Mouse (Mus musculus): ENCODE measurements around the gene Uhrf1bp1.

Uhrf1bp1 gene

DNA sequence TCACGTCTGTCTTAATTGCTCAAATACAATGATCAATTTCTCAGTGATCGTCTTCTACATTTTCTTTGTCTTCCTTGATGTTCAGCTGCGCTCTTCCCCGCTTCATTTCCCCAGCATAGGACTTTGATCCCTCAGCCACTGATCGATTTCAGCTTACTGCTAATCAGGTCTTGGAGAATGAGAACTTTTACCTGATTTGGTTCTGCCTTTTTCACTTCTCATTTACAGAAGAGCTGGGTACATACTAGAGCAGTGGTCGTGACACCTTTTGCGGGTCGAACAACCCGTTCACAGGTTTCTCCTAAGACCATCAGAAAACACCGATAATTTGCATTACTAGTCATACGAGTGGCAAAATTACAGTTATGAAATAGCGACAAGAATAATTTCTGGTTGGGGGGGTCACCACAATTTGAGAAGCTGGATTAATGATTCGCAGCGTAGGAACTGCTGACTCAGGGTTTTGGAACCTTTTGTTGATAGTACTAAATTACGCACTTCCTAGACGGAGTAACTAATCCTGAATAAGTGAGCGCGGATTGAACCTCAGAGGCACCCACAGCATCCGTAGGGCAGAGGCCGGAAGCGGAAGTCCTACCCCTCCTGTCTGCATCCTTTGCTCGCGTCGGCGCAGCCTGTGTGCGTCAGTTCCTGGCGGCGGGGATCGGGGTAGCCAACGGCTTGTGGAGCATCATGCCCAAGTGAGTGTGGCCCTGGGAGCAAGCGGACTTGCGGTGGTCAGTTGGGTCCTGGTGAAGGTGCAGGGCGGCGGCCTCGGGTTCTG, 16.6 kb upstream of the Uhrf1bp1 start:
- DNase-seq = peak; percentile 90 to 94

DNA sequence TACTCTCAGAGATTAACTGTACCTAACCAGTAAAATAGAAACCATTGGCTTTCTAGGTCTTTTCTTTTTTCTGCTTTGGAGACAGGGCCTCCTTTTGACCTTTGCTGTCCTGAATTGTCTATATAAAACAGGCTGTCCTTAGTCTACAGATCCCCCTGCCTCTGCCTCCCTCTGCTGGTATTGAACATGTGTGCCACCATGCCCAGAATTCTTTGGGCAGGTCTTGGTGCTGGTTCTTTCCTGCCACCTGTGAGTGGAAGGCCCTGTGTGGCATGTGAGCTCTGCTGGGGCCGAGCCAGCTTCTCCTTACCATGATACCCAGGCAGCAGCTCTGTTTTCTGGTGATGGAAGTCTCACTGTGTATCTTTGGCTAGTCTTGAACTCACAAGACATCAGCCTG, 7.9 kb upstream of the Uhrf1bp1 start:
- no peak for DNase-seq

DNA sequence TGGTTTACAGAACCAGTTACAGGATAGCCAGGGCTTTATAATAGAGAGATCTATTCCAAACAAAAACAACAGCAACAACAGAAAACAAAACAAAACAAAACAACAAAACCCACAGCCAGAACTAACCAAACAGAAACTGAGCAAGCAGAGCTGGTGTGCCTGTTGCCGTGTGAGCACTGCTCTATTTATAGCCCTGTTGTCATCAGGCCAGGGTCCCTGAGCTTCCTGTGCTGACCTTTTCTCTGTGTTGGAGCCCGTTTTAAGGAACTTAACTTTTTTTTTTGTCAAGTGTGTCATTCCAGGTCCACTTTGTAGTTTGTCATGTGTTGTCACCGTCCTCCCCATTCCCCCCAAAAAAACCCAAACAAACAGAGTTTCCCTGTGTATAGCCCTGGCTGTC, 5.2 kb upstream of the Uhrf1bp1 start:
- DNase-seq = no peak

DNA sequence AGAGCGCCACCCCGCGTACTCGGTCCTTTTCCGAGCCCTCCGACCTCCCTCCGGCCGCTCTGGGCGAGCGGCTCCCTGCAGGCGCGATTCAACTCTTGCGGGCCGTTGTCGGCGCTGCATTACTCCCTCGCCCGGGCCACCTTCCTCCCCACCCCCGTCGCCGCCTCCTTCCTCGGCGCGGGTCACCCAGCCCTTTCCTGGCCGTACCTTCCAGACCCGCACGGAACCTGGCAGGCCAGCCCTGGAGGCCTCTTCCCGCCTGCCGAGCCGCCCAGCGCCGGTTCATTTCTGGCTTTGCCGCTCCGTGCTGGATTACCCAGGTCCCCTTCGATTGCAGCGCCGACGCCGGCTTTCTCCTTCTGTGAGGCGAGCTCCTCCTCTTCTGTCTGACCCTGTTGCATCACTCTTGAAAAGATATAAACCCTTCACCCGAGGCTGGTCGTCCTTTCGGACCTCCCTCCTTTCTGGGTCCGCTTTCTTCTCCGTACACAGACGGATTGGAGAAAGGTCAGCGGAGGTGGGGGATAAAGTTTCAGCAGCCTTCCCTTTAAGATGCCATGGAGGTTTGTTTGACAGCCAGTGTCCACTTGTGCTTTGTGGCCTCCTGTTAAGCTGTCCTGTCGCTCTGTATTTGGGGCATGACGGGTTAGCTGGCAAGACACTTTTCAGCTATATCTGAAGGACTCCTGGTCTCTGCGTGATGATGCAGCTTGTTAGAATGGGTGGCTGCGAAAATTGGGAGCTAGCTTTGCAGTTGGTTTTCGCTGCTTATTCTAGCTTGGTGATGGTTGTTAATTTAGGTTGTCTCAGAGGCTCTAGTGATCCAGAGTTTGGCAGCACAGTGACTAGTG, 782 bp downstream of the Uhrf1bp1 start:
- DNase-seq = peak; percentile 9 to 19

DNA sequence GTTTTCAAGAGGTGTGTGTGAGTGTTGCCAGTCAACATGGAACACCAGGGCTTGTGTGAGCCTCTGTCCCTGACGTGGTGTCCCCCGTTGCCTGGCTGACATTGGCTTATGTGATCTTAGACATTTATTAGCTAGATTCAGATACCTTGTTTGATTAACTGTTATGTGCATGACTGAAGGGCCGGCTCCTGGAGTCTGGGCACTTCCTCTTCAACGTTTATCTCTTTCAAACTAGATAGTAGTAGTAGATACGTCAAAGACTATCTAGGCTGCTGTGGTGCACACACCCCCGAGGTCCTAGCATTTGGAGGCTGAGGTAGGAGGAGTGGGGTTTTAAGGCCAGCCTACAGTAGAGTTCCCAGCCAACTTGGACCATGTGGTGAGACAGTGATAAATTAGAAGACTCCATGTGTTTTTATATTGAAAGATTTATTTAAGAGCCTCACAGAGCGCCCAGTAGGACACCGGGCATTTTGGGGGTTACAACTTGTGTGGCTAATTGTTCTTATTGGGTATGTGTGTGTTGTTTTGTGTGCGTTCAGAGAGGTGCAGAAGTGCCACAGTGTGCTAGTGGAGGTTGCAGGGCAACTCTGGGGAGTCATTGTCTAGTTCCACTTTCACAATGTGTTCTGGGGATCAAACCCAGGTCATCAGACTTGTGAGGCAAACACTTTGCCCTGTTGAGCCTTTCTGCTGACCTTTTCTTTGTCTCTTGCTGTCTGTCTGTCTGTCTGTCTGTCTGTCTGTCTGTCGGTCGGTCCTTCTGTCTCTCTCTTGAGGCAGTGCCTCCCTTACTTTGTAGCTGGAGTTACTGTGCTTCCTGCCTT, 1.6 kb downstream of the Uhrf1bp1 start:
- DNase-seq = no peak

DNA sequence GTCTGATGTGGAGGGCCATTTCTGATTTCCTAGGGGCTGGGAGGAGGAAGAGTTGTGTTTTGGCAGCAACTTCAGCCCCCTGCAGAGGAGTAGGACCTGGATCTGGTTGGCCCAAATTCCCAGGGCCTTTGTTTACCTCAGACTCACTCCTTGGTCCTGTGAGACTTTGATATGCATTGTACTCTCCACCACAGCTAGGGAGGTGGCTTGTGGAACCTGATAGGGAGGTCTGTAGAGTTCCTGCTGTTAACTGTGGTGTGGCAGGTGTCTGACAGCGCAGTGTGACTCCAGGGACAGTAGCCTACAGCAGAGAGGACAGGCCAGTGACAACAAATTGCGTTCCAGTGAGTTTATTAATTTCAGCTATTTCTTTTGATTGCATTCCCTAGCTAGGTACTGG, 2.9 kb downstream of the Uhrf1bp1 start:
- no peak for DNase-seq

DNA sequence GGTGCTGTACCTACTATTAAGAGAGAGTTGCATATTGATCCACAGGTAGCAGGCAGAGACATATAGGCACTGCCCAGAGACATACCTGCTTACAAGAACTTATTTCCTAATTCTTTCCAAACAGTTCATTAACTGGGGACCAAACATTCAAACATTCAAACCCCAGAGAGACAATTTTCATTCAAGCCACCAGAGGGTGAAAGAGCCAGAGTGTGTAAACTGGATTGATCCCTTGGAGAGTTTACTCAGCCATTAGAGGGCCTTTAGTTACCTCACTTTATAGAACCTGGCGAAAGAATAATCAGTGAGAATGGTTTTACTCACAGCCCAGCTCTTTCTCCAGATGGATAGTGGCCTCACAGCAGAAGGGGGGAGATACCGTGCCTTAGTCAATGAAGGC, 9.2 kb downstream of the Uhrf1bp1 start:
- DNase-seq = no peak

DNA sequence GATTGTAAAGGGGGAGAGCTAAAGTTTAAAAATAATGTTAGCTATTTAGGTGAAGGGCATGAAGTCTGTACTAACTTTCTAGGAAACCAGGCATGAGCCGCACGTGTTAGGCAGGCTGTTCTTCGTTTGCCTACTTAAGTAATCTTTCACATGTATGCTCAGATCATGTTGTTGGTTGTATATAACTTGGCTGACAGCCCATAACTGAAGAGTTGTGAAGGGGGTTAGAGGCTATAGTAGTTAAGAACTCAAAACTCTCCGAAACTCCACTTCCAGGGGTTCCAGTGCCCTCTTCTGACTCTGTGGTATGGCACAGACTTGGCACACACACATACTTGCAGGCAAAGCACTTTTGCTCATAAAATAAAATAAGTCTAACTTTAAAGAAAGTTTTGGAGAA, 10.5 kb downstream of the Uhrf1bp1 start:
- DNase-seq = no peak

DNA sequence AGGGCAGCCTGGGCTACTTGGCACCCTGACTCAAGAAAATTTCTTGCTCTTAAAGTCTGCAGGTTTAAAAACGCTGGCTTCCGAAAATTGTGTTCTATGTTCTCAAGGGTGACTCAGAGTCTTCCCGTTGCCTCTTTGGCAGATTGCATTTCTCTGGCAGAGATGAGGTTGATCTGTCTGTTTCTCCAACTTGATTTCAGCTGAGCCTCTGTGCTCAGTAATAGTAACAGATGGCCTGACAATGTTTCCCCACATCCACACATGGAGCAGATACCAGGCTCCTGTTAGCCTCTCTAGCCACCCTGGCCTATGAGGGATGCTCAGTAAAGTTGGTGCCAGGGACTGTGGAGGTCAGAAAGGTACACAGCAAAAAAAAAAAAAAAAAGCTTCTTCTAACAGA, 15.6 kb downstream of the Uhrf1bp1 start:
- no peak for DNase-seq

DNA sequence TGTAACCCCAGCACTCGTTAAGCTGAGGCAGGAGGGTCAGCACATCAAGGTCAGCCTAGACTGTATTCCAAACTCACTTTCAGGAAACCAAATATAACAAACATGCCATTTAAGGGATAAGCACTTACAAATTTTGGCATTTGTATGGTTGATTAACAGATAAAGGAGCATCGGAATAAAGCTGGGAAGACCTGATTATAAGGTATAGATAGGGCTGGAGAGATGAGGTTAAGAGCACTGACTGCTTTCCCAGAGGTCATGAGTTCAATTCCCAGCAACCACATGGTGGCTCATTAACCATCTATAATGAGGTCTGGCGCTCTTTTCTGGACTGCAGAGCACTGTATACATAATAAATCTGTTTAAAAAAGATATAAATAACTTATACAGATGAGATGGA, 17.3 kb downstream of the Uhrf1bp1 start:
- DNase-seq = no peak

DNA sequence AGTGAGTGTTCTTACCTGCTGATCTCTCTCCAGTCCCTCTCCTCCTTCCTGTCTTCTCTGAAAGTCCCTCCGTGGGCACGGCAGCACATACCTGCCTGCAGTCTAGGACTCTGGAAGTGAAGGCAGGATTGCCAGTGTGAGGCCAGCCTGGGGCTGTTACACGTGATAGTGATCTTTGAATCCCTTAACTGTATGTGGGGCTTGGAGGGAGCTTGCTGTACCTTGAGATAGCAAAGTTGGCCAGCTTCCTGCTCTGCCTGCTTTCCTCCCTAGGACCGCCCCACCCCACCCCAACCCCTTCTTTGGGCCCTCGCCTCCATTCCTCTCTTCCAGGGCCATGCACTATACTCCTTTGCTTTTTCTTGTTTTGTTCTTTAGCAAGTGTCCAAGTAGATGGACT, 18.3 kb downstream of the Uhrf1bp1 start:
- no peak for DNase-seq

DNA sequence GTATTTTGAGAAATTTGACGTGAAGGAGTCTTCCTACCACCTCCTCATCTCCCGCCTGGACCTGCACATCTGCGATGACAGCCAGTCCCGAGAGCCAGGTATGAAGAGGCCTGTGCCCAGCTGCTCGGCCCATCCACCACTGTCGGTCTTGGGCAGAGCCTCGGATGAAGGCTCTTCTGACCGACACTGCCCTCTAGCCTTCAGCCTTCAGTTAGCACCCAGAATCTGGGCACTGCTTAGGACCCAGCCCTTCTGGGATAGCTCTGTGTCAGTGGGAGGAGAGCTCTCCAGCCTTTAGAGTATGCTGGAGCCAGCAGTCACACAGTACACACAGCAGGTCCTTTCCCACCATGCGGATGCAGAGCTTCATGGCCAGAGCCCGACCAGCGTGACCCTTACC, 25.3 kb downstream of the Uhrf1bp1 start:
- DNase-seq = no peak

DNA sequence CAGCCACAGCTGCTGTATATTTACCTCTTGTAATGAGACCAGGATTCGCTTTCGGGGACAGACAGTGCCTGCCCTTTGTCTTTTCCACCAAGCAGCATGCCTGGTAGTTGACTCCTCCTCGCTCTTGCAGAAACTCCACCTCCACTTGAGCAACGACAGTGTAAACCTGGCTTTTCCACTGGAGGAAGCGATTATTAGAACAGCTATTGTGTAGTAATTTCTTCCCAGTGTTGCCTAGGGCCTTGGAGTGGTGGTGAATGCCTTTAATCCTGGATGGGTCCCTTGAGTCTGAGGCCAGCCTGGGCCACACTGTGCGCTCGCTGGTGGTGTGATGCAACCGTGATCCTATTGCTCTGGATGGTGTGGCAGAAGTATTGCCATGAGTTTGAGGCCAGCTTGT, 26.9 kb downstream of the Uhrf1bp1 start:
- DNase-seq = no peak

DNA sequence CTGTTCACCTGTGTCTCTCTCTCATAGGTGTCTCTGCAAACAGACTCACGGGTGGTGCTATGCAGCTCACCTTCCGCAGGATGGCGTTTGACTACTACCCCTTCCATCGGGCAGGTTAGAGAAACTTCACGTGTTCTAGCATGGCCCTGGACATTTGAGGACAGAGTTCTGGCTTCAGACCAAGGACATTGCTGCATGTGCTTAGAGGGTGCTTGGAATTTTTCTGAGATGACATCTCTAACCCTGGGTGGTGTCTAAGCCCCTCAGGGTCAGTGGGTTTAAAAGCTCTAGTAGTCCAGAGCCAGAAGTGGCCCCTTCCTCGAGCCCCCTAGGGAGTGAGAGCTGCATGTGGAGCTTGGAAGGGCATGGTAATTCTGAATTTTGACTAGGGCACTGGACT, 27.8 kb downstream of the Uhrf1bp1 start:
- no peak for DNase-seq

DNA sequence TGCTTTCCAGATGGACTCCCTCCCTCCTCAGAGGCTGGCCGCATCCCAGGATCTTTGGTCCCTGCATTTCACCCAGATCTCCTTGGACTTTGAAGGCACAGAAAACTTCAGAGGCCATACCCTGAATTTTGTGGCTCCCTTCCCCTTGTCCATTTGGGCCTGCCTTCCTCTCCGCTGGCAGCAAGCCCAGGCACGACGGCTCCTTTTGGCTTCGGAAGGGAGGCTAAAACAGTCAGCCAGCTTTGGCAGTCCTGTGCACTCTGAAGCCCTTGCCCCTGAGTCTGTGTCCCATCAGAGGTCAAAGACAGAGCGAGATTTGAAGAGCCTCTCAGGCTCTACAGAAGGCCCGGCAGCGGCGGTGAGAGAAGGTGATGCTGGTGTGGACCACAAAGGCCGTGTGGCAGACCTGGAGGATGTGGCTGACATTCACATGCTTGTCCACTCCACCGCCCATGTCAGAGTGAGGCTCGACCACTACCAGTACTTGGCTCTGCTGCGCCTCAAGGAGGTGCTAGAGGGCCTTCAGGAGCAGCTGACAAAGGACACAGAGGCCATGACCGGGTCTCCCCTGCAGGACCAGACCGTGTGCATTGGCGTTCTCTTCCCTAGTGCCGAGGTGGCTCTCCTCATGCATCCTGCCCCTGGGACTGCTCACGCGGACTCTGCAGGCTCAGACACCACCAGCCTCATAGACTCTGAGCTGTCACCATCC, 30.4 kb downstream of the Uhrf1bp1 start:
- DNase-seq = no peak

DNA sequence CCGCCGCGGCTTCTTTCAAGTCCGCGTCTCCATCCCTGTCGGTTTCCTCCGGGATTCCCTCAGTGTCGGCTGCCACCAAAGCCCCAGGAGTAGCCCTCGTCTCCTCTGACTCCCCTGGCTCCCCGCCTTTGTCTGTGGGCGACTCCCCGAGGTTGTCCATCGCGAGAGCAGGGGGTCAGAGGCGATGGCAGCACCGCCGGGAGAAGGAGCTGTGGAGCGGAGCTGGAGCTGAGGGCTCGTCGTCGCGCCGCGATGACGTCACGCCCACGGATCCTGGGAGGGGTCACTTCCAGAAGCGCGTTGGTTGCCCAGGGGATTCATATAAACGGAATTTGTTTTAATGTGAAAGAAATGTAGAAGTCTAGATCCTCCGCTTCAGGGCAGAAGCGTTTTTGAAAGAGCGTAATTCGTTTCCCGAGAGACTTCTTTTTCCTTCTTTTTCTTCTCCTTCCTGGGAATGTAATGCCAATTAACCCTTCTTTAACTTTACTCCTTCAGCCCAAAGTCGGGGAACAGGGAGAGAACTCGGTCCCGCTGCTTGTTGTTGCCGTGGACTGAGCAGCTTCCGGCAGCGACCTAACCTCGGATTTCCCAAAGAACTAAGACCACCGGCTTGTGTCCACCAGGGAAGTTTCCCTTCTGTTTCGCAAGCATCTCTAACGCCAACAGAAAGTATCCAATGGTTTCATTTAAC, 51.4 kb downstream of the Uhrf1bp1 start:
- DNase-seq = peak; percentile 77 to 81

DNA sequence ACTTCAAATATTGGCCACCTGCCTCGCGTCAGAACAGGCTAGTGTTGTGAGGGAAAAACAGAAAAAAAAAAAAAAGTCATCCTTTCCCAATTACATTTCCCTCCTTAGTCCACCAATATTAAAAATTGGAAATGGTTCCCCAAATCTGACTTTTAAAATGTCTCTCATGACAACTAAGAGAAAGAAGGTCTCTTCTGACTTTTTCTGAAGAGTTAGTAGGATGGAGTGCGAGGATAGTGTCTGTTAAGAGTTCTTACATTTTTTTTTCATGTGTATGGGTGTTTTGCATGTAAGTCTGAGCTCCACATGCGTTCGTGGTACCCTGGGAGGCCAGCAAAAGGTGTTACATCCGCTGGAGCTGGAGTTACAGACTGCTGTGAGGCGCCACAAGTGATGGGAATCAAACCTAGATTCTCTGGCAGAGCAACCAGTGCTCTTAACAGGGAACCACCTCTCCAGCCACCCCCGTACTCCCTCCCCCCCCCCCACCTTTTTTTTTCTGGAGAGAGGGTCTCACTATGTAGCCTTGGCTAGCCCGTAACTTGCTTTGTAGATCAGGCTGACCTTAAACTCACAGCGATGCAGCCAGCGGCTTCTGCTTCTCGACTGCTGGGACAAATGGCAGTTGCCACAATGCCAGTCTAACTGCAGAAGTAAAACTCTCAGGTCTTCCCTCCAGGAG, 52.1 kb downstream of the Uhrf1bp1 start:
- DNase-seq = peak in 1 of 2 experiments; percentile 18

DNA sequence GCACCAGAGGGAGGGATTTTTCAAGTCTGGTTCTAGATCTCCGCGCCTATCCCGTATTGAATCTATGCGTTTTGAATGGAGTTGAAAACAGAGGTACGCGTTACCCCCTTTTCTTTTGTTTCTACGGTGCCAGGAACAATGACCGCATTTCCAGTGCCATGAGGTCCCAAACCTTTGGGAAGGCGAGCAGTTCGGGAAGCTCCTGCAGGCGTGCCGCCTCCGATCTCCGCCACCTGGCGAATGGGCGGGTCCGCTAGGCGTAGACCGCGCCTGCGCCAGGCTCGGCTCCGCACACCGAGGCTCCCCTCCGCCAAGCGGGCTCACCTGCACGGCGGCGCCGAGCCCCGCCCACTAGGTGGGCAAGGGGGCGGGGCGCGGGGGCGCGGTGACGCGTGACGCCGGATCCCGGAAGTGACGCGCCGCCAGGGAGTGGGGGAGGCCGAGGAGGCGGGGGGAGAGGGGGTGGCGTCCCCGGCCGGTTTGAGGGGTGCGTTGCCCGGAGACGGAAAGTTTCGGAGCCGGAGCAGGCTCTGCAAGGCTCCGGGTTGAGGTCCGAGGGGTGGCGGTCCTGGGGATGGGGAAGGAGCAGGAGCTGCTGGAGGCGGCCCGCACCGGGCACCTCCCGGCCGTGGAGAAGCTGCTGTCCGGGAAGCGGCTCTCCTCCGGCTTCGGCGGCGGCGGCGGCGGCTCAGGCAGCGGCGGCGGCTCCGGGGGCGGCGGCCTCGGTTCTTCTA, 52.8 kb downstream of the Uhrf1bp1 start, which contains the start of gene Anks1:
Gene Anks1 (plus strand): TSS at position 419 of the 734 bp plus-strand sequence.
- DNase-seq = peak; percentile 78 to 81

DNA sequence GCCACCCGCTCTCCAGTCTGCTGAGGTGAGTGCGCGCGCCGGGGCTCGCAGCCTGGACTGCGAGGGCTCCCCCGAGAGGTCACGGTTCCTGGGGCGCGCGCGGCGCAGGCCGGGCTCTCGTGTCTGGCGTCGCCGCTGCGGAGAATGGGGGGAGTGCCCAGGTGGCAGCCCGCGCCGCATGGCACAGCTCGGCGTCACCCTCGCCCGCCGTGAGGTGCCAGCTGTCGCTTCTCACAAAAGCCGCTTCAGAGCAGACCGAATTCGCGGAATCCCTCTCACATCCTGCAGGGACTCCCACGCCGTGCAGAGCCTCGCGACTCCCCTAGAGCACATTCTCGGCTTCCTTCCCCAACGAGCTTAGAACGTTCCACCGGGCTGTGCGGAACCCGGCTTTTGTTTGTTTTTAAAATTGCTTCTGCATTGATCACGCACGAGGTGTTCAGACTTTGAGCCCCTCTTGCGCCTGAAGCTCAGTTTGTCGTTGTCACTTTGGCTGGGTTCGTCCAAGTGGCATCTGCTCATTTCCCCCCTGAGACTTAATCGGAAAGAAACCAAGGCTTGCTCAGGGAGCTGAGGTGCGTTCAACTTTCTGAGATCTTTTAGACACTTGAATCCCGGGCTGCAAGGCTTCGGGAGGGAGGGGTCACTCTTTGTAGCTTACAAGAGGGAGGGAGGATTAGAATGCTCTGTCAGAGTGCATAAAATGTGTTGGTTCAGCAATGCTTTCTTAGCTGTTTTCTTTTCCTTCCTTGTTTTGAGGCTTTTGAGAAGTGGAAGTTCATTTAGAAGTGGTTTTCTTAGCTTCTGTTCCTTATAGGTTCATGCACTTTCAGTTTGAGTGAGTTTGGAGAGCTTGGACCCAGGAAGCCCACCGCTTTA, 53.6 kb downstream of the Uhrf1bp1 start, which contains the start of gene Taf11:
Gene Taf11 (minus strand): TSS at position 223 of the 879 bp plus-strand sequence.
- peak; percentile 73 to 75 for DNase-seq
